ENCODE assay signal across 8 mouse cellular contexts in genomic region chr11:84919276-84919675, GRCm38 (mm10). TPM values are rescaled to one million over a fixed set of nuclear protein-coding genes. Genes with fewer than 3 reads are reported as not detected.
A peak's percentile ranks its signal among the peaks of the same experiment; 100 is the strongest.
DNase-seq lines count a peak whose midpoint lies in the region; TF ChIP-seq lines count a peak whose summit lies in the region.

No protein-coding gene starts in this region.

- TF ChIP-seq EP300 in heart, adult 2 months (IDR thresholded peaks at IDR 0.05; ENCODE audit: insufficient read depth, low read depth, low read length), result no peak

- intact Hi-C loops in heart, adult 2 months (cut with DNase I), result loop anchor here (1.0 to 5.0 kb wide), 3 partner anchors 59 to 263 kb away; no protein-coding TSS in a partner anchor
- intact Hi-C loops in heart, postnatal 25 days (cut with DNase I), result loop anchor here (2.0 to 5.0 kb wide), 4 partner anchors 60 to 343 kb away; no protein-coding TSS in a partner anchor

- H3K27ac ChIP-seq in heart, adult 2 months, result no peak overlapping the region
- H3K27ac ChIP-seq in forebrain, embryonic 10.5 days, result no peak overlapping the region

- 41% methylated on average over 3 of the region's 3 CpGs for WGBS in heart, adult 2 months
- WGBS in forebrain, embryonic 10.5 days, result 45% methylated on average over 3 of the region's 3 CpGs

- no peaks in the 10 kb centered on the region for H3K9me3 ChIP-seq in forebrain, embryonic 10.5 days

- H3K36me3 ChIP-seq in heart, adult 2 months (ENCODE audit: control insufficient read depth, insufficient read depth, low read length), result no peaks in the 10 kb centered on the region; the same call in 1 of the 2 replicates
- H3K36me3 ChIP-seq in forebrain, embryonic 10.5 days (replicated peaks), result peaks cover 4% of the 10 kb centered on the region

- no peak overlapping the region for H3K9ac ChIP-seq in heart, adult 2 months (ENCODE audit: low read depth, low read length)

- no peaks in the 10 kb centered on the region for H3K27me3 ChIP-seq in heart, adult 2 months (ENCODE audit: control insufficient read depth, insufficient read depth, low read length)
- no peaks in the 10 kb centered on the region for H3K27me3 ChIP-seq in forebrain, embryonic 10.5 days (ENCODE audit: poor library complexity, severe bottlenecking)

- no peak for TF ChIP-seq POLR2A in heart, adult 2 months (IDR thresholded peaks at IDR 0.05; ENCODE audit: insufficient read depth, low read depth, low read length)

- peak in 1 of 2 experiments; percentile 30 for DNase-seq in heart, adult 2 months
- DNase-seq in heart, postnatal 25 days (ENCODE audit: low spot score), result no peak
- DNase-seq in urinary bladder, postnatal 36 days (ENCODE audit: low spot score in 2 of 2), result peak; percentile 4 to 15
- DNase-seq in urinary bladder, postnatal 4 days (ENCODE audit: low spot score in 2 of 2), result no peak
- DNase-seq in cerebellum, adult 9-10 months, result peak; percentile 38
- peak; percentile 37 to 72 for DNase-seq in kidney, postnatal 36 days
- DNase-seq in spleen, postnatal 10 days (ENCODE audit: low spot score in 2 of 2), result peak; percentile 50 to 80
- DNase-seq in forebrain, embryonic 10.5 days (ENCODE audit: extremely low spot score, low spot score), result no peak

- peaks cover 3% of the 10 kb centered on the region for H3K4me1 ChIP-seq in heart, adult 2 months (ENCODE audit: control insufficient read depth, insufficient read depth, low read length)
- peaks cover 27% of the 10 kb centered on the region for H3K4me1 ChIP-seq in forebrain, embryonic 10.5 days

- H3K79me2 ChIP-seq in heart, adult 2 months (replicated peaks; ENCODE audit: control insufficient read depth, insufficient read depth, low read length), result peaks cover 3% of the 10 kb centered on the region

- TF ChIP-seq CTCF in heart, adult 2 months (IDR thresholded peaks at IDR 0.05), result peak; percentile 75

- H3K4me3 ChIP-seq in heart, adult 2 months, result no peak overlapping the region
- H3K4me3 ChIP-seq in forebrain, embryonic 10.5 days, result no peak overlapping the region

RNA-seq across cellular contexts. Expression of gene Znhit3, which starts 3.1 kb away (rescaled TPM):
- 10 to 100 TPM in 1 of 2 experiments, 1 to 10 TPM in 1; 8.7 to 11.6 TPM for total RNA-seq in heart, adult 2 months (2021)
- 8.8 and 13.0 TPM in 2 replicates for polyA plus RNA-seq in heart, adult 2 months (2012; rRNA removed)
- 10 to 100 TPM in 1 of 2 experiments, 1 to 10 TPM in 1; 7.6 to 10.2 TPM for total RNA-seq in heart, postnatal 25 days (2021)
- polyA plus RNA-seq in forebrain, embryonic 10.5 days (2016; fragmentation: Nextera tagmentation; extraction: Ambion mirVana), result 97.6 and 99.8 TPM in 2 replicates

RNA-seq across cellular contexts. Expression of gene Car4, which starts 38.3 kb away (rescaled TPM):
- 10 to 100 TPM; 29.3 to 40.9 TPM for total RNA-seq in heart, adult 2 months (2021)
- polyA plus RNA-seq in heart, adult 2 months (2012; rRNA removed), result 23.0 and 40.2 TPM in 2 replicates
- 10 to 100 TPM; 32.8 to 47.4 TPM for total RNA-seq in heart, postnatal 25 days (2021)
- polyA plus RNA-seq in forebrain, embryonic 10.5 days (2016; fragmentation: Nextera tagmentation; extraction: Ambion mirVana), result 3.7 and 3.8 TPM in 2 replicates

RNA-seq across cellular contexts. Expression of gene Pigw, which starts 39.2 kb away (rescaled TPM):
- 1 to 10 TPM; 5.6 to 6.3 TPM for total RNA-seq in heart, adult 2 months (2021)
- 2.3 and 5.3 TPM in 2 replicates for polyA plus RNA-seq in heart, adult 2 months (2012; rRNA removed)
- total RNA-seq in heart, postnatal 25 days (2021), result 1 to 10 TPM; 5.4 to 6.4 TPM
- polyA plus RNA-seq in forebrain, embryonic 10.5 days (2016; fragmentation: Nextera tagmentation; extraction: Ambion mirVana), result 3.1 and 3.5 TPM in 2 replicates

RNA-seq across cellular contexts. Expression of gene Myo19, which starts 39.3 kb away (rescaled TPM):
- total RNA-seq in heart, adult 2 months (2021), result 1 to 10 TPM; 5.7 to 5.9 TPM
- polyA plus RNA-seq in heart, adult 2 months (2012; rRNA removed), result 7.5 and 10.4 TPM in 2 replicates
- total RNA-seq in heart, postnatal 25 days (2021), result 1 to 10 TPM; 5.7 to 7.3 TPM
- polyA plus RNA-seq in forebrain, embryonic 10.5 days (2016; fragmentation: Nextera tagmentation; extraction: Ambion mirVana), result 11.0 and 12.3 TPM in 2 replicates

RNA-seq across cellular contexts. Expression of gene Ggnbp2, which starts 48.7 kb away (rescaled TPM):
- total RNA-seq in heart, adult 2 months (2021), result 10 to 100 TPM; 47.9 to 54.9 TPM
- 22.9 and 39.2 TPM in 2 replicates for polyA plus RNA-seq in heart, adult 2 months (2012; rRNA removed)
- total RNA-seq in heart, postnatal 25 days (2021), result 10 to 100 TPM; 41.2 to 46.8 TPM
- polyA plus RNA-seq in forebrain, embryonic 10.5 days (2016; fragmentation: Nextera tagmentation; extraction: Ambion mirVana), result 52.3 and 52.4 TPM in 2 replicates

Comparison
In these comparisons a context has a peak if more than half of its experiments do, and no peak if none do; other contexts are left out.
1. DNase-seq: peak in urinary bladder, postnatal 36 days (2 of 2), cerebellum, adult 9-10 months (single experiment), kidney, postnatal 36 days (2 of 2) and spleen, postnatal 10 days (2 of 2); none in heart, postnatal 25 days (single experiment), urinary bladder, postnatal 4 days (0 of 2) and forebrain, embryonic 10.5 days (single experiment).